ENCODE assay signal across 10 mouse cellular contexts in genomic region chr11:46201636-46202546, GRCm38 (mm10). TPM values are rescaled to one million over a fixed set of nuclear protein-coding genes. Genes with fewer than 3 reads are reported as not detected.
A peak's percentile ranks its signal among the peaks of the same experiment; 100 is the strongest.
DNase-seq lines count a peak whose midpoint lies in the region; ATAC-seq lines count a peak whose summit lies in the region.
"Had no signal": no experiment of that assay in that cellular context is flagged by ENCODE, and none has a peak within 500 bp of the region (broad histone marks: within the 10 kb centered on the region; RNA-seq: fewer than 3 reads in every experiment).

No protein-coding gene starts in this region.

- H3K4me2 ChIP-seq in forebrain, embryonic 14.5 days (ENCODE audit: low read length), result no peak overlapping the region
- peak overlapping the region; percentile 27 for H3K4me2 ChIP-seq in lung, embryonic 15.5 days
- H3K4me2 ChIP-seq in stomach, embryonic 14.5 days (replicated peaks; ENCODE audit: low read depth, low read length), result no peak overlapping the region
- H3K4me2 ChIP-seq: liver, embryonic 15.5 days had no signal

- H3K4me3 ChIP-seq in forebrain, embryonic 10.5 days, result no peak overlapping the region
- no peak overlapping the region for H3K4me3 ChIP-seq in forebrain, embryonic 14.5 days (ENCODE audit: low read depth, low read length)
- H3K4me3 ChIP-seq in lung, embryonic 15.5 days, result no peak overlapping the region
- no peak overlapping the region for H3K4me3 ChIP-seq in stomach, embryonic 14.5 days (ENCODE audit: low read depth, low read length)
- H3K4me3 ChIP-seq: liver, embryonic 15.5 days had no signal

- no peak overlapping the region for H3K9ac ChIP-seq in forebrain, embryonic 14.5 days (ENCODE audit: low read length)
- no peak overlapping the region for H3K9ac ChIP-seq in lung, embryonic 15.5 days
- H3K9ac ChIP-seq in stomach, embryonic 14.5 days (replicated peaks; ENCODE audit: low read depth, low read length), result no peak overlapping the region
- H3K9ac ChIP-seq: liver, embryonic 15.5 days had no signal

- peaks cover 44% of the 10 kb centered on the region for H3K36me3 ChIP-seq in forebrain, embryonic 10.5 days (replicated peaks)
- H3K36me3 ChIP-seq in forebrain, embryonic 14.5 days (ENCODE audit: control insufficient read depth, insufficient read depth, low read length), result peaks cover 80% of the 10 kb centered on the region
- H3K36me3 ChIP-seq in lung, embryonic 15.5 days, result no peaks in the 10 kb centered on the region
- H3K36me3 ChIP-seq in stomach, embryonic 14.5 days (ENCODE audit: control insufficient read depth, insufficient read depth, low read length), result no peaks in the 10 kb centered on the region

- peak overlapping the region; percentile 1; the same call in 1 of the 2 replicates for H3K27ac ChIP-seq in forebrain, embryonic 10.5 days
- H3K27ac ChIP-seq in forebrain, embryonic 14.5 days (ENCODE audit: low read depth, low read length), result no peak overlapping the region
- peak overlapping the region; percentile 51 for H3K27ac ChIP-seq in lung, embryonic 15.5 days
- H3K27ac ChIP-seq in stomach, embryonic 14.5 days (ENCODE audit: low read length), result peak overlapping the region; percentile 46; the same call in 1 of the 2 replicates
- H3K27ac ChIP-seq: liver, embryonic 15.5 days had no signal

- H3K9me3 ChIP-seq in forebrain, embryonic 10.5 days, result no peaks in the 10 kb centered on the region
- H3K9me3 ChIP-seq in forebrain, embryonic 14.5 days (replicated peaks; ENCODE audit: control insufficient read depth, low read length), result no peaks in the 10 kb centered on the region
- H3K9me3 ChIP-seq in lung, embryonic 15.5 days, result no peaks in the 10 kb centered on the region
- no peaks in the 10 kb centered on the region for H3K9me3 ChIP-seq in stomach, embryonic 14.5 days (ENCODE audit: control insufficient read depth, low read depth, low read length)
- H3K9me3 ChIP-seq: liver, embryonic 15.5 days had no signal

- intact Hi-C loops in gastrocnemius, postnatal 36 days (cut with DNase I), result no loop called here

- ATAC-seq in forebrain, embryonic 14.5 days, result no peak
- ATAC-seq in lung, embryonic 15.5 days (ENCODE audit: borderline replicate concordance, extremely low read depth, low FRiP score, low TSS enrichment), result no peak
- ATAC-seq in stomach, embryonic 14.5 days (ENCODE audit: insufficient number of reproducible peaks, insufficient read depth, low FRiP score, low read depth), result peak; percentile 24; the same call in 1 of the 2 replicates

- peaks cover 8% of the 10 kb centered on the region for H3K4me1 ChIP-seq in forebrain, embryonic 10.5 days
- no peaks in the 10 kb centered on the region for H3K4me1 ChIP-seq in forebrain, embryonic 14.5 days (ENCODE audit: control insufficient read depth, insufficient read depth, low read length)
- peaks cover 18% of the 10 kb centered on the region for H3K4me1 ChIP-seq in lung, embryonic 15.5 days
- H3K4me1 ChIP-seq in stomach, embryonic 14.5 days (ENCODE audit: control insufficient read depth, insufficient read depth, low read length), result peaks cover 13% of the 10 kb centered on the region; the same call in 1 of the 2 replicates
- H3K4me1 ChIP-seq: liver, embryonic 15.5 days had no signal

- no peak for DNase-seq in forebrain, embryonic 10.5 days (ENCODE audit: extremely low spot score, low spot score)
- DNase-seq in forebrain, embryonic 14.5 days (ENCODE audit: low spot score), result no peak
- DNase-seq in lung, postnatal 14 days, result no peak
- peak; percentile 74 to 84 for DNase-seq in left cerebral cortex, adult 18-20 months (ENCODE audit: low spot score in 2 of 2)
- DNase-seq in adrenal gland, postnatal 14 days, result no peak
- no peak for DNase-seq in gastrocnemius, postnatal 36 days
- DNase-seq: kidney, adult 2 months had no signal

- H3K27me3 ChIP-seq in forebrain, embryonic 10.5 days (ENCODE audit: poor library complexity, severe bottlenecking), result no peaks in the 10 kb centered on the region
- H3K27me3 ChIP-seq in forebrain, embryonic 14.5 days (replicated peaks; ENCODE audit: control insufficient read depth, insufficient read depth, low read length), result no peaks in the 10 kb centered on the region
- H3K27me3 ChIP-seq in lung, embryonic 15.5 days, result no peaks in the 10 kb centered on the region
- H3K27me3 ChIP-seq in stomach, embryonic 14.5 days (ENCODE audit: control insufficient read depth, insufficient read depth, low read length), result no peaks in the 10 kb centered on the region
- H3K27me3 ChIP-seq: liver, embryonic 15.5 days had no signal

- WGBS in forebrain, embryonic 10.5 days, result 75% methylated on average over 20 of the region's 20 CpGs
- 83% methylated on average over 20 of the region's 20 CpGs for WGBS in forebrain, embryonic 14.5 days
- WGBS in lung, embryonic 15.5 days, result 41% methylated on average over 20 of the region's 20 CpGs
- 49% methylated on average over 20 of the region's 20 CpGs for WGBS in stomach, embryonic 14.5 days

RNA-seq across cellular contexts. Expression of gene Fndc9, which starts 33.4 kb away (rescaled TPM):
- polyA plus RNA-seq in forebrain, embryonic 10.5 days (2016; fragmentation: Nextera tagmentation; extraction: Ambion mirVana), result 0.43 and 0.66 TPM in 2 replicates
- polyA plus RNA-seq in forebrain, embryonic 14.5 days (2014; fragmentation: Nextera tagmentation; extraction: Ambion mirVana), result 5.1 and 5.9 TPM in 2 replicates
- polyA plus RNA-seq in lung, embryonic 15.5 days (2015; fragmentation: Nextera tagmentation; extraction: Ambion mirVana), result 0.09 TPM in 2 replicates
- 1 to 10 TPM; 3.0 to 3.9 TPM for total RNA-seq in left cerebral cortex, adult 18-20 months (2021)
- polyA plus RNA-seq in stomach, embryonic 14.5 days (2014; fragmentation: Nextera tagmentation; extraction: Ambion mirVana), result 0.18 and 0.35 TPM in 2 replicates
- not detected in 2 replicates for total RNA-seq in adrenal gland, postnatal 14 days (2021)
- not detected for total RNA-seq in gastrocnemius, postnatal 36 days (2021)
- polyA plus RNA-seq: kidney, adult 2 months had no signal

RNA-seq across cellular contexts. Expression of gene Nipal4, which starts 35.6 kb away (rescaled TPM):
- 1.6 and 1.7 TPM in 2 replicates for polyA plus RNA-seq in forebrain, embryonic 10.5 days (2016; fragmentation: Nextera tagmentation; extraction: Ambion mirVana)
- polyA plus RNA-seq in forebrain, embryonic 14.5 days (2014; fragmentation: Nextera tagmentation; extraction: Ambion mirVana), result 0.10 and 0.25 TPM in 2 replicates
- polyA plus RNA-seq in lung, embryonic 15.5 days (2015; fragmentation: Nextera tagmentation; extraction: Ambion mirVana), result 1.6 and 1.7 TPM in 2 replicates
- total RNA-seq in left cerebral cortex, adult 18-20 months (2021), result 1 to 10 TPM; 1.1 to 1.5 TPM
- polyA plus RNA-seq in stomach, embryonic 14.5 days (2014; fragmentation: Nextera tagmentation; extraction: Ambion mirVana), result 4.0 and 5.1 TPM in 2 replicates
- not detected in 2 replicates for total RNA-seq in adrenal gland, postnatal 14 days (2021)
- under 1 TPM in 1 of 2 experiments, not detected in 1; 0.07 TPM for total RNA-seq in gastrocnemius, postnatal 36 days (2021)

Comparison
In these comparisons a context has a peak if more than half of its experiments do, and no peak if none do; other contexts are left out.
1. DNase-seq: peak in left cerebral cortex, adult 18-20 months (2 of 2); none in forebrain, embryonic 10.5 days (single experiment), forebrain, embryonic 14.5 days (single experiment), lung, postnatal 14 days (single experiment), adrenal gland, postnatal 14 days (single experiment) and gastrocnemius, postnatal 36 days (0 of 2).